Mouse (Mus musculus): ENCODE data around the gene A630001G21Rik. TPM values are rescaled to one million over a fixed set of nuclear protein-coding genes. Genes with fewer than 3 reads are reported as not detected.
"Not testable (repeated sequence)": the region's sequence is repeated elsewhere in the genome, so short reads cannot be mapped to it uniquely, and the experiment has no call there.

The A630001G21Rik gene
- polyA plus RNA-seq (2016; fragmentation: Nextera tagmentation; extraction: Ambion mirVana) = 0.59 and 0.92 TPM in 2 replicates

DNA sequence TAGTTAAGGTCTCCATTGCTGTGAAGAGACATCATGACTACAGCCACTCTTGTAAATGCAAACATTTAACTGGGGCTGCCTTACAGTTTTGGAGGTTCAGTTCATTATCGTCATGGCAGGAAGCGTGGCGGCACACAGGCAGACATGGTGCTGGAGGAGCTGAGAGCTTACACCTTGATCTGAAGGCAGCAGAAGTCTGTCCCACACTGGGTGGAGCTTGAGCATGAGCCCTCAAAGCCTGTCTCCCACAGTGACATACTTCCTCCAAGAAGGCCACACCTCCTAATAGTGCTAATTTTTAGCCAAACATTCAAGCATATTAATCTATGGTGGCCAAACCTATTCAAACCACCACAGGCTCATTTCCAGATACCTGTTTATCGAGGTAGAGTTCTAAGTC lies at the start of gene A630001G21Rik:
Gene A630001G21Rik, minus strand, starts transcription at position 208 of the 400 bp plus-strand sequence.
- Histone ChIP-seq H3K4me1 (no peaks in the 10 kb centered on the region), H3K36me3 (replicated peaks) (no peaks in the 10 kb centered on the region), H3K9me3 (no peaks in the 10 kb centered on the region), H3K27me3 (replicated peaks; ENCODE audit: low read depth, poor library complexity, severe bottlenecking) (no peaks in the 10 kb centered on the region), H3K4me3 (no peak within 1 kb of the TSS), H3K27ac (replicated peaks) (no peak within 1 kb of the TSS)
- 92% methylated on average over 4 of the region's 4 CpGs for WGBS
- no peak for DNase-seq (ENCODE audit: low spot score)

DNA sequence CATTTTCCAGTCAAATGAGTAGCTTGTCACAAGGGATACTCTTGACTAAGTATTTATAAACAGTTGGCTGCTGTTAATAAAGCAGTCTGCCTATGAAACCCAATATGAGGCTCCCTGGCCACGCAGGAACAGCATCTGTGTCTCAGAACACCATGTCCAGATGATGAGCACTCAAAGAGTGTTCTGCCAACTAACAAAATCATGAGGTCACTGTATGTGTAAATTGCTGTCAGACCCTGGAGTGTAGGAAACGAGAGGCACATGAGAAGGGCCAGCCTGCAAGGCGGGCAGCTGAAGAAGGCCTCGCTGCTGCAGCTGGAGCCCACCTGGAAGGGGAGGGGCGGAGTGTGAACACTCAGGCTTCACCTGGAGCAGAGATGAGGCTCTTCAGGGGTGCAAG lies 48.7 kb upstream of the A630001G21Rik start:
- H3K36me3 ChIP-seq (replicated peaks) = peaks cover 47% of the 10 kb centered on the region
- WGBS = 77% methylated on average over 5 of the region's 5 CpGs

DNA sequence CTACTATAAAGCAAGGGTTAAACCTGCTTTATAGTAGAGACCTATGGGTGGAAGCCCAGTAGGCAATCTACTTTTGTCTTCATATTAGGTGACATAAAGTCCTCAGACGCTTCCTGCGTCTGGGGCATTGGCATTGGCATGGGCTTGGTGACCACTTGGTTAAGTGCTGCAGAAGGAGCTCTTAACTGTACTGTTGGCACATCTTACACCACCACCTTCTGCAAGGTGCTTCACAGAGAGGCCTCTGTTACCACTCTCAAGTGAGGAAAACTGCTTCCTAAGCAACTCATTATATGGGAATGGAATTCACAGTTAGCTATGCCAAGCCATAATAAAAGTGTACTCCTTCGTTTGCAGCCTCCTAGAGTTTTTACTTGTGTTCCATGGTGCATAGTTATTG lies 46.5 kb upstream of the A630001G21Rik start:
- 92% methylated on average over 3 of the region's 3 CpGs for WGBS

More for the DNA sequence above, 48.7 kb upstream of the A630001G21Rik start:
- DNase-seq (ENCODE audit: low spot score) = no peak
- Histone ChIP-seq H3K4me3 (no peak overlapping the region), H3K27me3 (replicated peaks; ENCODE audit: low read depth, poor library complexity, severe bottlenecking) (no peaks in the 10 kb centered on the region), H3K9me3 (no peaks in the 10 kb centered on the region), H3K27ac (replicated peaks) (no peak overlapping the region), H3K4me1 (no peaks in the 10 kb centered on the region)

GRCm38 (mm10) chr1:85822239-85822638 lies 43.8 kb upstream of the A630001G21Rik start:
- H3K4me1 ChIP-seq = no peaks in the 10 kb centered on the region
- 94% methylated on average over 8 of the region's 8 CpGs for WGBS
- H3K9me3 ChIP-seq = no peaks in the 10 kb centered on the region
- peaks cover 72% of the 10 kb centered on the region for H3K36me3 ChIP-seq (replicated peaks)
- H3K27me3 ChIP-seq (replicated peaks; ENCODE audit: low read depth, poor library complexity, severe bottlenecking) = no peaks in the 10 kb centered on the region
- DNase-seq (ENCODE audit: low spot score) = no peak
- H3K4me3 ChIP-seq = no peak overlapping the region
- no peak overlapping the region for H3K27ac ChIP-seq (replicated peaks)

More for the DNA sequence above, 46.5 kb upstream of the A630001G21Rik start:
- H3K36me3 ChIP-seq (replicated peaks) = peaks cover 65% of the 10 kb centered on the region
- no peak for DNase-seq (ENCODE audit: low spot score)
- H3K27ac ChIP-seq (replicated peaks) = no peak overlapping the region
- H3K27me3 ChIP-seq (replicated peaks; ENCODE audit: low read depth, poor library complexity, severe bottlenecking) = no peaks in the 10 kb centered on the region
- no peaks in the 10 kb centered on the region for H3K4me1 ChIP-seq
- H3K9me3 ChIP-seq = no peaks in the 10 kb centered on the region
- no peak overlapping the region for H3K4me3 ChIP-seq

GRCm38 (mm10) chr1:85819695-85820094 lies 41.3 kb upstream of the A630001G21Rik start:
- no peaks in the 10 kb centered on the region for H3K4me1 ChIP-seq
- H3K36me3 ChIP-seq (replicated peaks) = peaks cover 57% of the 10 kb centered on the region
- no peak for DNase-seq (ENCODE audit: low spot score)
- H3K9me3 ChIP-seq = no peaks in the 10 kb centered on the region
- no peak overlapping the region for H3K27ac ChIP-seq (replicated peaks)
- H3K27me3 ChIP-seq (replicated peaks; ENCODE audit: low read depth, poor library complexity, severe bottlenecking) = no peaks in the 10 kb centered on the region
- no peak overlapping the region for H3K4me3 ChIP-seq
- 97% methylated on average over 1 of the region's 1 CpGs for WGBS

GRCm38 (mm10) chr1:85818121-85818520 lies 39.7 kb upstream of the A630001G21Rik start:
- 93% methylated on average over 6 of the region's 6 CpGs for WGBS
- no peaks in the 10 kb centered on the region for H3K27me3 ChIP-seq (replicated peaks; ENCODE audit: low read depth, poor library complexity, severe bottlenecking)
- H3K36me3 ChIP-seq (replicated peaks) = peaks cover 53% of the 10 kb centered on the region
- no peaks in the 10 kb centered on the region for H3K9me3 ChIP-seq
- H3K4me1 ChIP-seq = no peaks in the 10 kb centered on the region
- no peak overlapping the region for H3K27ac ChIP-seq (replicated peaks)
- no peak for DNase-seq (ENCODE audit: low spot score)
- H3K4me3 ChIP-seq = no peak overlapping the region

DNA sequence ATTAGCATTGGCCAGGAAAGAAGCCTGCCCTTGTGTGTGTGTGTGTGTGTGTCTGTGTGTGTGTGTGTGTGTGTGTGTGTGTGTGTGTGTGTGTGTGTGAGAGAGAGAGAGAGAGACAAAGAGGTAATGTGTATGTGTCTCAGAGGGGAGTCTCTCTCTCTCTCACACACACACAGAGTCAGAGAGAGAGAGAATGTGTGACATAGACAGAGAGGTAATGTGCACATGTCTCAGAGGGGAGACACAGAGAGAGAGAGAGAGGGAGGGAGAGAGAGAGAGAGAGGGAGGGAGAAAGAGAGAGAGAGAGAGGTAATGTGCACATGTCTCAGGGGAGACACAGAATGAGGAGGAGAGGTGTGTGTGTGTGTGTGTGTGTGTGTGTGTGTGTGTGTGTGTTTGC lies 35.8 kb upstream of the A630001G21Rik start:
- not testable (repeated sequence) for H3K27me3 ChIP-seq (replicated peaks; ENCODE audit: low read depth, poor library complexity, severe bottlenecking); H3K4me1 ChIP-seq; H3K9me3 ChIP-seq; H3K27ac ChIP-seq (replicated peaks); DNase-seq (ENCODE audit: low spot score); H3K4me3 ChIP-seq
- peaks cover 14% of the 10 kb centered on the region for H3K36me3 ChIP-seq (replicated peaks)

DNA sequence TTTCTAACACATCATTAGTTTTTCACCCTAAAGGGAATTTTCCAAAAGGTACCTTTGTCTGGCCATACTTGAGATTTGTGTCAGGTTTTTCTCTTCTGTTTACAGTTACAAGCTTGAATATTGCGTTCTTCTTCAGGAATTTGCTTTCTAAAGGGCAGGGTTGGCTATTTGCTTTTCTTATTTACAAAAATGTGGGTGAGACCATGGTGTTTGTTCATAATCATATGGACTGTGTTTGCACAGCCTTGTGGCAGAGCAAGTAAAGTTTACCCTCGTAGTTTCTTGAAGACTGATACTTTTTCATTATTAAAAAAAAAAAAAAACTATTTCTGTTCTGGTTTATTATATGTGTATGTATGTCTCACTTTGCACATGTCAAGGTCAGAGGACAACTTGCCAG lies 32.3 kb upstream of the A630001G21Rik start:
- WGBS = 89% methylated on average over 2 of the region's 2 CpGs
- no peaks in the 10 kb centered on the region for H3K36me3 ChIP-seq (replicated peaks)
- no peaks in the 10 kb centered on the region for H3K27me3 ChIP-seq (replicated peaks; ENCODE audit: low read depth, poor library complexity, severe bottlenecking)
- no peaks in the 10 kb centered on the region for H3K9me3 ChIP-seq
- H3K4me3 ChIP-seq = no peak overlapping the region
- no peak overlapping the region for H3K27ac ChIP-seq (replicated peaks)
- no peak for DNase-seq (ENCODE audit: low spot score)
- 0 out of 2 replicates have a peak, but pooled peaks cover 2% of the 10 kb centered on the region for H3K4me1 ChIP-seq

DNA sequence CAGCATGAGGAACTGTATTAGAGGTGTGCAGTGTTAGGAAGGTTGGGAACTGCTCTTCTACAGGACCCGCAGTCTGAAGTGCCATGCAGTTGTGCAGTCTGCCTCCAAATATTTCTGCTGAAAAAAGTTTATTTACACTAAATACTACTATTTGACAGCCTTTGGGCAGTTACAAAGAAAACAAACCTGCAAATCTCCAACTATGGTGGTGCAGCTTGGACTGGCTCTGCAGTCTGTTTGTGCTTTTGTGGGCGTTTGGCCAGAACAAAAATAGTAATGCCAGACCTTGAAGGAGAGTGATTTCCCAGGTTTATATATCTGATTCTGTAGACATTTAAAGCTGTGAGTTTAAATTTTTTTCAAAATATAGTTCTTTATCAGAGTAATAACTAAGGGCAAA lies 31.9 kb upstream of the A630001G21Rik start:
- no peaks in the 10 kb centered on the region for H3K9me3 ChIP-seq
- 0 out of 2 replicates have a peak, but pooled peaks cover 2% of the 10 kb centered on the region for H3K4me1 ChIP-seq
- 0 out of 2 replicates have a peak, but pooled peaks cover under 1% of the 10 kb centered on the region for H3K36me3 ChIP-seq (replicated peaks)
- no peak overlapping the region for H3K4me3 ChIP-seq
- no peak overlapping the region for H3K27ac ChIP-seq (replicated peaks)
- no peak for DNase-seq (ENCODE audit: low spot score)
- 84% methylated on average over 2 of the region's 2 CpGs for WGBS
- no peaks in the 10 kb centered on the region for H3K27me3 ChIP-seq (replicated peaks; ENCODE audit: low read depth, poor library complexity, severe bottlenecking)

GRCm38 (mm10) chr1:85809256-85809655 lies 30.8 kb upstream of the A630001G21Rik start:
- Histone ChIP-seq H3K27me3 (replicated peaks; ENCODE audit: low read depth, poor library complexity, severe bottlenecking) (no peaks in the 10 kb centered on the region), H3K27ac (replicated peaks) (no peak overlapping the region), H3K4me3 (no peak overlapping the region), H3K4me1 (0 out of 2 replicates have a peak, but pooled peaks cover 2% of the 10 kb centered on the region), H3K36me3 (replicated peaks) (0 out of 2 replicates have a peak, but pooled peaks cover 3% of the 10 kb centered on the region), H3K9me3 (no peaks in the 10 kb centered on the region)
- no peak for DNase-seq (ENCODE audit: low spot score)
- 86% methylated on average over 4 of the region's 4 CpGs for WGBS

- Histone ChIP-seq H3K4me3 (no peak overlapping the region), H3K4me1 (no peaks in the 10 kb centered on the region), H3K36me3 (replicated peaks) (0 out of 2 replicates have a peak, but pooled peaks cover 3% of the 10 kb centered on the region), H3K27me3 (replicated peaks; ENCODE audit: low read depth, poor library complexity, severe bottlenecking) (no peaks in the 10 kb centered on the region), H3K27ac (replicated peaks) (no peak overlapping the region), H3K9me3 (no peaks in the 10 kb centered on the region)
- WGBS = 94% methylated on average over 8 of the region's 8 CpGs
- no peak for DNase-seq (ENCODE audit: low spot score)
These were observed 26.1 kb upstream of the A630001G21Rik start for GRCm38 (mm10) chr1:85804551-85804950.

- Histone ChIP-seq H3K27ac (replicated peaks) (no peak overlapping the region), H3K36me3 (replicated peaks) (peaks cover 5% of the 10 kb centered on the region; the same call in 1 of the 2 replicates), H3K9me3 (no peaks in the 10 kb centered on the region), H3K4me1 (no peaks in the 10 kb centered on the region), H3K4me3 (no peak overlapping the region), H3K27me3 (replicated peaks; ENCODE audit: low read depth, poor library complexity, severe bottlenecking) (no peaks in the 10 kb centered on the region)
- 84% methylated on average over 1 of the region's 1 CpGs for WGBS
- no peak for DNase-seq (ENCODE audit: low spot score)
These were observed 24.1 kb upstream of the A630001G21Rik start for GRCm38 (mm10) chr1:85802517-85802916.

GRCm38 (mm10) chr1:85799776-85800175 lies 21.3 kb upstream of the A630001G21Rik start:
- no peak for DNase-seq (ENCODE audit: low spot score)
- Histone ChIP-seq H3K4me3 (no peak overlapping the region), H3K9me3 (no peaks in the 10 kb centered on the region), H3K27me3 (replicated peaks; ENCODE audit: low read depth, poor library complexity, severe bottlenecking) (no peaks in the 10 kb centered on the region), H3K27ac (replicated peaks) (no peak overlapping the region), H3K4me1 (peaks cover 10% of the 10 kb centered on the region), H3K36me3 (replicated peaks) (peaks cover 18% of the 10 kb centered on the region)
- WGBS = 79% methylated on average over 1 of the region's 1 CpGs
